9 mouse cellular contexts compared by ENCODE assay signal in the genomic region with DNA sequence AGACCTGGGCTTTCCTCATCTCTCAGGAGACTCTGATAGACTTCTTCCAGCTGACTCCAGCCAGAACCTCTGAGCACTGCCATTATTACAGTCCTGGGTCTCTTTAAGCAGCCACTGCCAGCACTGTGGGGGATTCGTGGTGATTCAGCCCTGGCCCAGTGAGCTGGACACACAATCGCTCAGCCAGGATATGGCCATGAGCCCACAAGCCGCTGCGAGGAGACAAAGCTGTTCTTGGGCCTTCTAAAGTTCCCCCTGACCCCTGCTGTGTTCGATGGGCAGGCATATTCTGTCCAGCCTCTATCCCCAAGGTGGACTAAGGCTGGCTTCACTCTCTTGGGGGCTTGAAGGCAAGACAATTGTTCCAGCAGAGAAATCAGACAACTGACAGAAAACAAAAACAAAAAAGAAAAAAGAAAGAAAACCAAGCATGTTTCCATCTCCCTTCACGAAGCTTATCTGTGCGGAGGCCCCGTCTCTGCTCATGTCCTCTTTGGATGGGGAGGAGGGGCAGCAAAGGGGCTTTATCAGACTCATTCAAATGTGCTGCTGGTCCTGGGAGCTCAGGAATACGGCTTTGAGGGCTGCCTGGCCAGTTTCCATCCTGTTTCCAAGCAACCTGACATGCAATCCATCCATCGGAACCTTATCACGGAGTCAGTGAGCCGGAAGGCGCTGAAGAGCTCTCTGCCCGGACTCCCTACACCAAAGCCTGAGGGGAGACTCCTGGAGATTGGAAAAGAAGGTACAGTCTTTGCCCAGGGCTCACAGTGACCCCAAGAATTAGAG.
DNase-seq lines count a peak whose midpoint lies in the region; ATAC-seq and TF ChIP-seq lines count a peak whose summit lies in the region.
"Had no signal": no experiment of that assay in that cellular context is flagged by ENCODE, and none has a peak within 500 bp of the region (broad histone marks: within the 10 kb centered on the region; RNA-seq: fewer than 3 reads in every experiment).

No protein-coding gene starts in this region.

- H3K27ac ChIP-seq in heart, embryonic 10.5 days = peak overlapping the region; percentile 73
- no peak overlapping the region for H3K27ac ChIP-seq in neural tube, embryonic 11.5 days (ENCODE audit: low read depth, low read length)
- H3K27ac ChIP-seq in thymus, adult 2 months (ENCODE audit: control insufficient read depth, insufficient read depth, low read length) = no peak overlapping the region
- H3K27ac ChIP-seq: macrophage had no signal

- WGBS in heart, embryonic 10.5 days = 16% methylated on average over 14 of the region's 14 CpGs
- 39% methylated on average over 14 of the region's 14 CpGs for WGBS in neural tube, embryonic 11.5 days
- WGBS in thymus, adult 2 months = 90% methylated on average over 14 of the region's 14 CpGs

- H3K4me3 ChIP-seq in heart, embryonic 10.5 days = peak overlapping the region; percentile 22; the same call in 1 of the 2 replicates
- no peak overlapping the region for H3K4me3 ChIP-seq in neural tube, embryonic 11.5 days (ENCODE audit: low read depth, low read length)
- H3K4me3 ChIP-seq in thymus, adult 2 months (ENCODE audit: control insufficient read depth, insufficient read depth, low read length) = no peak overlapping the region

- H3K4me2 ChIP-seq in neural tube, embryonic 11.5 days (ENCODE audit: low read depth) = no peak overlapping the region

- DNase-seq in urinary bladder, postnatal 14 days (ENCODE audit: low spot score) = peak; percentile 73
- DNase-seq in urinary bladder, postnatal 10 days (ENCODE audit: low spot score) = no peak
- DNase-seq in embryo, embryonic 10.5 days (ENCODE audit: low spot score) = peak; percentile 70
- DNase-seq in heart, embryonic 10.5 days (ENCODE audit: low spot score) = peak; percentile 82
- DNase-seq in layer of hippocampus, postnatal 10 days (ENCODE audit: low spot score in 2 of 2) = peak; percentile 57 to 77
- DNase-seq in neural tube, embryonic 11.5 days (ENCODE audit: low spot score) = peak; percentile 71
- peak; percentile 62 for DNase-seq in testis, postnatal 14 days (ENCODE audit: low spot score)
- no peak for DNase-seq in thymus, adult 2 months

- peaks cover 37% of the 10 kb centered on the region for H3K4me1 ChIP-seq in heart, embryonic 10.5 days
- H3K4me1 ChIP-seq in neural tube, embryonic 11.5 days (ENCODE audit: control insufficient read depth, insufficient read depth, low read length) = peaks cover 16% of the 10 kb centered on the region
- H3K4me1 ChIP-seq in thymus, adult 2 months (replicated peaks; ENCODE audit: control insufficient read depth, insufficient read depth, low read length) = no peaks in the 10 kb centered on the region

- H3K9me3 ChIP-seq in heart, embryonic 10.5 days = no peaks in the 10 kb centered on the region
- no peaks in the 10 kb centered on the region for H3K9me3 ChIP-seq in neural tube, embryonic 11.5 days (ENCODE audit: control insufficient read depth, low read length)

- H3K27me3 ChIP-seq in heart, embryonic 10.5 days (ENCODE audit: insufficient read depth, poor library complexity, severe bottlenecking) = no peaks in the 10 kb centered on the region
- H3K27me3 ChIP-seq in neural tube, embryonic 11.5 days (ENCODE audit: control insufficient read depth, insufficient read depth, low read length) = no peaks in the 10 kb centered on the region
- no peaks in the 10 kb centered on the region for H3K27me3 ChIP-seq in thymus, adult 2 months (ENCODE audit: control insufficient read depth, insufficient read depth, low read length)

- TF ChIP-seq POLR2A in thymus, adult 2 months (IDR thresholded peaks at IDR 0.05; ENCODE audit: control insufficient read depth, extremely low read depth, insufficient read depth, low read length, poor library complexity) = no peak

- TF ChIP-seq CTCF in thymus, adult 2 months (IDR thresholded peaks at IDR 0.05; ENCODE audit: borderline replicate concordance, control insufficient read depth, extremely low read depth, insufficient read depth, low read length, poor library complexity) = no peak

- peak; percentile 71 for ATAC-seq in neural tube, embryonic 11.5 days (ENCODE audit: insufficient read depth, low FRiP score, low TSS enrichment)

- H3K36me3 ChIP-seq in heart, embryonic 10.5 days = no peaks in the 10 kb centered on the region
- H3K36me3 ChIP-seq in neural tube, embryonic 11.5 days (ENCODE audit: control insufficient read depth, insufficient read depth, low read length) = no peaks in the 10 kb centered on the region
- no peaks in the 10 kb centered on the region for H3K36me3 ChIP-seq in thymus, adult 2 months (ENCODE audit: control insufficient read depth, insufficient read depth, low read length)

- no peak overlapping the region for H3K9ac ChIP-seq in neural tube, embryonic 11.5 days (ENCODE audit: low read length)

Comparison
In these comparisons a context has a peak if more than half of its experiments do, and no peak if none do; other contexts are left out.
1. DNase-seq: peak in urinary bladder, postnatal 14 days (single experiment), embryo, embryonic 10.5 days (single experiment), heart, embryonic 10.5 days (single experiment), layer of hippocampus, postnatal 10 days (2 of 2), neural tube, embryonic 11.5 days (single experiment) and testis, postnatal 14 days (single experiment); none in urinary bladder, postnatal 10 days (single experiment) and thymus, adult 2 months (single experiment).